Mouse (Mus musculus) ZHBTc4 (cell line): ENCODE results near the gene Actr2.

Source experiments
- DNase-seq: peaks from one replicate; pipeline ENCODE4 v3.0.0-alpha.2; 2011; ENCODE audit warnings: low read depth, low spot score

Gene Actr2

DNA sequence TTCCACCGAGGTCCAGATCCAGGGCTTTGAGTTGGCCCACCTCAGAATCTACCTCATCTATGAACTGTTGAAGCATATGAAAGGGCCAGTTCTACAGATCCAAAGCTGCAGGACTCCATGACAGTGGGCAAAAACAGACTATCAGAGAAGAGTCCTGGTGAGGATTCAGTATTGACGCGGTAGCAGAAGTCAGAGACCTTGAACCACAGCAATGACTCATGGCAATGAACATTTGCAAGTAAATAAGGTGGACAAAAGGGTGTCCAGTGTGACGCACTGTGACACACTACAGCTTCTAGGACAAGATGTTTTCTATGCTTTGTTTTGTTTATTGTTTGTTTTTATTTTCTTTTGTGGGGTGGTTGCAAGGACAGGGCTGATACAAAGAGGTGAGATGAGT is 4.0 kb upstream of the Actr2 start:
- no peak for DNase-seq

DNA sequence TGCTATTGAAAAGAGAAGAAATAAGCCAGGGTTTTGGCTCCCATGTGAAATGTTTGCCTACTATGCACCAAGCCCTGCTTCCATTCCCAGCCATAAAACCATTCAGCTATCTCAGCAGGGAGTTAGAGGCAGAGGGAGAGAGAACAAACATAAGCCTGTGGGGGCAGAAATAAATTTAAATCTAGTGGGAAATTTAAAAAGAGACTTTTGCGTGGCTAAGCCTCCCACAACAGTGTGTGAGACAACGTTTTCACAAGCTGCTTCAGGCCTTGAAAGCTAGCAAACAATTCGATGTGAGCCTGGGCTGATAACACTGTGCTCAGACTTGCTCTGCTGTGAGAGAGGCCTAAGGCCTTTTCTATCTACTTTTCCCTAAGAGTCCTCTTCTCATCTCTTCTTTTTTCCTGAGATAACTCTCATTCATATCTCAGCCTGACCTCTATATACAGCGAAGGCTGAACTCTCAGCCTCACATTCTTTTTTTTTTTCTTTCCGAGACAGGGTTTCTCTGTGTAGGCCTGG is 3.4 kb upstream of the Actr2 start:
- DNase-seq = no peak

DNA sequence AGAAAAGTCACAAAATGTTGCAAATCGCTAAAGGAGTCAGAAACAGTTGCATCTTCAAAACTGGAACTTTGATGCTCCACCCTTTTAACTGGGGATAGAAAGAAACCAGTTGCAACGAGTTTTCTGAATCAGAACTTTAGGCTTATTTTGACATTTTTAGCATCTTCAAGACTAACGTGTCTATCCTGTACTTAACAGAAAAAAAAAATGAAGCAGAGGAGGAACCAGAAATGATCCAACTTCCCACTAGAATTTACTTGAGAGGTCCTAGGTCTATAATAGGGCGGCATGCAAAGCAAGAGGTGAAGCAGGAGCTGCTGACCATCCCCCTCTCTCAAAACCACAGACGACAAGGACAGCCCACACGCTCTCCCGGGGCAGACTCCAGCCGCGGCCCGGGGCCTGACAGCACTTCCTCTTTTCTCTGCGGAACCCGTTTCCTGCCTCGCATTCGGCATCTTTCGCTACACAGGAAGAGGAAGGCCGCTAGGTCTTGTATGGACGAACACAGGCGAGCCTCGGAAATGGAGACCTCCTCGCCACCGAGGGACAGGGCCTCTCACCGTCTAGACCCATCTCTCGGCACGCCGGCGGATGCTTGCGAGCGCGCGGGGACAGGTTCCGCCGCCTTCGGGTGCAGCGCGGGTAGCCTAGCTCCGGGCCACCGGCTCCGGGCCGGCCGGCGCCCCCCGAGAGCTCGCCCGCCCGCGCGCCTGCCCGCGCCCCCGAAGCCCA is 540 bp downstream of the Actr2 start:
- DNase-seq = peak; percentile 93

DNA sequence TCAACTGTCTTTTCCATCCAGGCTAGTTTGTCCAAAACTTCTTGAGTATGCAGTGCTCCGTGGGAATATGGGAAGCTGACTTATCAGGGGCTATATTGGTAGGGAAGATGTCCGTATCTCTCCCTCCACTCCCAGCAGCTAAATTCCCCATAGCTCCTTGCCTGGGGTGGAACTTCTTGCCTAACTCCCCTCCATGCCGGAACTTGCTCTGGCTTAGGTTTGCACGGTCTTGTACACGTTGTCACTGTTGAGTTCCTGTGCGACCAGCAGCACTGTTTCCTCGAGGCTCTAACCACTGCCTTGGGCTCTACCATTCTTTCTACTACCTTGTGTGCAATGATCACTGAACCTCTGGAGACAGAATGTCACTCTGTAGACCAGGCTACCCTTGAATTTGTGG is 4.6 kb downstream of the Actr2 start:
- DNase-seq = no peak

DNA sequence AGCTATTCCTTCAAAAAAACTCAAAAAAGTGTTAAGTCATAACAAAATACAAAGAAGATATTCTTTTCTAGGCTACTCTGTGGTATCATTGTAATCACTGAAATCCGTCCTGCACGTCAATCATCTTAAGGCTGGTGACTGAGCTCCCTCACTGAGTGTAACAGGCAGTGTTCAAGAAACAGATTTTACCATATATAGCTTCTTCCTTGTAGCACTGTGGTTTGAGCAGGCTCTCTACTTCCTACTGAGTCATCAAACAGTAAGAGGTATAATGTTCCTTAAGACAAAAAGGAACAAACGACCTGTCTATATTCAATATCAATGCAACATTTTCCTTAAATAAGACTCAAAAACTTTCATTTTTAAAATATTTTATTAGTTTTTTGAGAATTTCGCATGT is 5.0 kb downstream of the Actr2 start:
- DNase-seq = no peak

DNA sequence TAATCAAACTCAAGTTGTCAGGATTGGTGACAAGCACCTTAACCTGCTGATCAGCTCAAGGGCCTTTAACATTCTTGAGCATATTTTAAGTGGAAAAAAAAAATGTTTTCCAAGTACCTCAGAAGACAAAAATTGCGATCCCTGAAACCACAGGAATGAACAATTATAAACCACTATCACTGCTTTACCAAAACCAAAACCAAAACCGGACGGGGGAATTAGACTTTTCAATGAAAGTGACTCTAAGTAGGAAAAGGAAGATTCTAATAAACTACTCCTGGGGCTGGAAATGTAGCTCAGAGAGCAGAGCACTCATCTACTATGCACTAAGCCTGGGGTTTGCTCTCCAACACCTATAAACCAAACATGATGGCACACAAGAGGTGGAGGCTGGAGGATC is 5.8 kb downstream of the Actr2 start:
- DNase-seq = no peak

DNA sequence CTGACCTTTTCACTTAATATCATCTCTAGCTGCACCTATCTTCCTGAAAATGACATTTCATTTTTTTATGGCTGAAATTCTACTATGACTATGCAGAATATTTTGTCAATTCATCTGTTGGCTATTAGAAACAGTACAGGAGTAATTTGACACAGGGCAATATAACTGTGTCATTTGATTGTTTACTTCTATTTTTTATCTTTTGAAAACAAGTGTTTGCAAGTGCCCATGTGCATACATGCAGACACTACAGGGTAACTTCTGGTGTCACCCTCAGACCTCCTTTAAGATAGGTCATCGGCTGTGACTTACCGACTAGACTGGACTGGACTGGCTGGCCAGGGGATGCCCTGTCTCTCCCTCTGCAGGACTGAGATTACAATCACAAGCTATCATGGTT is 8.8 kb downstream of the Actr2 start:
- DNase-seq = no peak

DNA sequence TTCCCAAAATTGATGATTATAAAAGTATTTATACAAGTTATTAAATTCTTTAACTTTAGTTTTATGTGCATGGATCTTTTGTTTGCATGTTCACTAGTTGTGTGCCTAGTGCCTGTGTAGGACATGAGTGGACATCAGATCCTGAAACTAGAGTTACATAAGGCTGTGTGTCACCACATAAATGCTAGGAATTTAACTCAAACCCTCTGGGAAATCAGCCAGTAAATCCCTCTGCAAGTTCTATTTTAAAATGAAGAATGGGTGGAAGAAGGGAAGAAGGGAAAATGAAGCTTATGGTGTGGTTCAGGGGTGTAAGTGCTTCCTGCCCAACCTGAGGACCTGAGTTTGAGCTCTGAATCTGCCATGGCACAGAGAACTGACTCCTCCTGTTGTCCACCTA is 26.4 kb downstream of the Actr2 start:
- no peak for DNase-seq

DNA sequence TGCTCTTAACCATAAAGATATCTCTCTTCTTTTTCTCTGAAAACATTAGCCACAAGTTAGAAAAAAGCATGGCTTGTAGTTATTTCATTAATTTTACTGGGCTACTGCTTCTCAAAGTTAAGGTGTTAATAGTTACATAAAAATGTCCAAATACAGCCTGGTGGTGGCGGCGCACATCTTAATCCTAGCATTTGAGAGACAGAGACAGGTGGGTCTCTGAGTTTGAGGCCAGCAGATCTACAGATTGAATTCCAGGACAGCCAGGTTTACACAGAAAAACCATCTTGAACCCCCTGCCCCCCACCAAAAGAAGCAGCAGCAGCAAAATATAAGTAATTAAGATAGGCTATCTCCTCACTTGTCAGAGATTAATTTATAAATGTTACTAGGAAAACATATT is 27.1 kb downstream of the Actr2 start:
- DNase-seq = no peak

DNA sequence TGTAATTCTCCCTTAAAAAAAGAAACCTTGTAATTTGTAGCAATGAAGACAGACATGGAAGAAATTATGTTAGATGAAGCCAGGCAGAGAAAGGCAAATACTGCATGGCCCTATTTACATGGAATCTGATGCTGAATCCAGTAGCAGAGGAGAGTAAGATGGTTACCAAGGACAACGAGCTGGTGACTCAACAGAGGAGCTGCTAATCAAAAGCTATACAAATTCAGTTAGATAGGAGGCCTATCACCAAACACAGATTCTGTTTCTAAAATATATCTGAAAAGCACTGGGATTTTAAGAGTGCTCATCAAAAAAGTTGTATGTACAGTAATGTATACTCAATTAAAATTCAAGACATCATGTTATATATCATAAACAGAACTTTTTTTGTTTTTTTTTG is 37.3 kb downstream of the Actr2 start:
- no peak for DNase-seq

DNA sequence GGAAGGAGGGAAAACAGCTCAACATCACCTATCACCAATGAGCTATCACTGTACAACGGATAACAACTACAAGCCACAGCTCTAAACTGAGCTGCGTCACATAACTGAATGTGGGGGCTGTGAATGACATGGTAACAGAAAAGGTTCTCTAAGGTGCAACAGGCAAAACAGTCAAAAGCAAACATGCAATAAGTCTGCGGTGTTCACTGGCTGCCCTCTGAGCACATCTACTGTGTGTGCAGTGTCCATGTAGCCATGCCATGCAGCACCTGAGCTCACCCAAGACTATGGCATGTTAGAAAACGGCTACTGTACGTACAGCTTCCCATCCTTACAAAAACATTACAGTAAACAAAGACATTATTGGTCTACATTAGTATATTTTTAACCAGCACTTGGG is 39.9 kb downstream of the Actr2 start:
- no peak for DNase-seq

DNA sequence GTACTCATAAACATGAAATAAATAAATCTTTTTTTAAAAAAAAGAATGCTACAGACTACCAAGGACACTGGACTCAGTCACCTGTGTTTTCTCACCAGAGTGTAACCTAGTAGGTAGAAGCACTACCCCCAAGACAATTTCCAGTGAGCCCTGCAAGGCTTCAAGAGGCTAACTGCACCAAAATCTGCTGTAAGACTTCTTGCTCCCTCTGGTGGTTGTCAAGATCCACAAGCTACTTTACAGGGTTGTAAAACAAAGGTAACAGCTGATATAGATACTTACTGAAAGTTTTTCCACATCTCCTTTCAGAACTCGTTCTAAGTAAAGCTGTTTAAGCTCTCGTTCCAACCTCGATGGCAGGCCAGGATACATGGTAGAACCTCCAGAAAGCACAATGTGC is 40.5 kb downstream of the Actr2 start:
- DNase-seq = peak; percentile 63

DNA sequence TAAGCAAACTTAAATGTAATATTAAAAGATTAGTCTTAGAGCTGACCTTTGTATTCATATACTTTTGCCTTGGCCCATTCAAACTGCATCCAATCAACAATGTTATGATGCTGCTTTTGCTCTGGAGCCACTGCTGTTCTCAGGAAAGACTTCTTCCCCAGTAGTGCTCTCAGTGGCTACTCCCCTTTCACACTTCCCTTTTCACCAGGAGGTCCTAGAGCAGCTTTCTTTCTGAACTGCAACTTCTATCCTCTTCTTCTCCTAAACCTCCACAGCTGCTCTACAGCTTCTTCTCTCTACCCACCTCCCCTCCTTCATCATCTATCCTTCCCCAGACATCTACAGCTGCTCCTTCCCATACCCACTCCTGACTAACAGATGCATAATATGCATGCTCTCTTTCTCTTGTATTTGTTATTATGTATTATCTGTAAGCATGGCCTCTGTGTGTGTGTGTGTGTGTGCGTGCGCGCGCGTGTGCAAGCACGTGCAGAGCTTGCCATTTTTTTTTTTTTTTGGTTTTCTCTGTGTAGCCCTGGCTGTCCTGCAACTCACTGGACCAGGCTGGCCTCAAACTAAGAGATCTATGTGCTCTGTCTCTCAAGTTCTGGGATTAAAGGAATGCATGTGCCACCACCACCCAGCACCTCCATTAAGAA is 44.2 kb downstream of the Actr2 start:
- DNase-seq = no peak

DNA sequence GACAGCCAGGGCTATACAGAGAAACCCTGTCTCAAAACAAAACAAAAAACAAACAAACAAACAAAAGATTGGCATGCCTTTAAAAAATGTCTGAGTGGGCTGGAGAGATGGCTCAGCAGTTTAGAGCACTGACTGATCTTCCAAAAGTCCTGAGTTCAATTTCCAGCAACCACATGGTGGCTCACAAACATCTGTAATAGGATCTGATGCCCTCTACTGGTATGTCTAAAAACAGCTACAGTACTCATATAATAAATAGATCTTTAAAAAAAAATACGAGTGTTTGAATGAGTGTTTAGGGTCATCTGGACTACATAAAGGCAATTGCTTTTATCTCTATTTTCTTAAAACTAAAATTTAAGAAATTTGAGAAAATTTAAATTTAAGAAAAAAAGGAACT is 45.2 kb downstream of the Actr2 start:
- DNase-seq = peak; percentile 34

DNA sequence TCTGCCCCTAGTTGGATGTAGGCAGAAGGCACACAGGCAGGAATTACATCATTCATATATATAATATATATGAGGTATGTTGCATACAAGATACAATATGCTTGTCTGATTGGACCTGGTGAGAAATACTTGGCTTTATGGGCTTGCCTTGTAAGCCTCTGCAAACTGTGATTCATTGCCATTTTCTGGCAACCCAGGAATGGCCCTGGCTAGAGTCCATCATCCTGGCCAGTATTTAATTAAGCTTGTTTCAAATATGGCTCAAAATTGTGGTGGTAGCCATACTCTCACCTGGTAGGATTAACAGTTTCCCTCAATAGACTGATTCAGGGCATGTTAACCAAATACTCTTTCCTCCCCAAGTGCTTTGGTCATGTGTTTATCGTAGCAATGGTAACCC is 46.6 kb downstream of the Actr2 start:
- no peak for DNase-seq

DNA sequence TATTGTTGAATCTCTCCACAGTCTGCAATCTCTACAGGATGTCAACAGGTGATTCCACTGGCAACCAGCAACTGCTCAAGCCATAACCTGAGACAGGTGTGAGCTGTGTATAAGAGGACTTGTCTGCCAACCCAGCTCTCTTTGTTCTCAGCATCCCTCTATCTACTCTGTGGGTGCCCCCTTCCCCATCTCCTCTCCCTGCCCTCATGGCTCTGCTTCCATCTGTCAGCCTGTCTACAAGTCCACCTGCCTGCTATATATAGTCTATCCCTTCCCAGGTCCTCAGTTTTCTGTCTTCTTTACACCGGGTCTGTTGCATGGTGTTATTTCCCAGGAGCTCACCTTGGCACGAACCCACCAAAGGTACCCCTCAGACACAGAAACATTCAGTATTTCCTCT is 47.8 kb downstream of the Actr2 start:
- no peak for DNase-seq

DNA sequence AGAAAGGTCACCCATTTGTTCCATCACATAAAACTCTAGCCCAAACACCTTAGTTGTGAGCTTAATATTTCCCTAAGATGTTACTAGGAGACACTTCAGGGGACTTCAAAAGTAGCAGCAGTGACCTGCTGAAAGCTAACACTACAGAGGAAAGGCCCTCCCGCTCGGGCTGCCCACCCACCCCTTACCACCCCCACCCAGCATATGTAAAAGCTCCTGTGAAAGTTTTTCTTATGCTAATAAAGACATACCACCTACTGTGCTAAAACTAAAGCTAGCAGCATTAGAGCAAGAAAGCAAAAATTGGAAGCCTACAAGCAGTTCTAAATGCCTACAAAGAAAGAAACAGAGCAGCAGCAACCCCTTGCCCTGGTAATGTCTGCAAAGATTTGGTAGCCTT is 48.6 kb downstream of the Actr2 start:
- DNase-seq = peak; percentile 52

DNA sequence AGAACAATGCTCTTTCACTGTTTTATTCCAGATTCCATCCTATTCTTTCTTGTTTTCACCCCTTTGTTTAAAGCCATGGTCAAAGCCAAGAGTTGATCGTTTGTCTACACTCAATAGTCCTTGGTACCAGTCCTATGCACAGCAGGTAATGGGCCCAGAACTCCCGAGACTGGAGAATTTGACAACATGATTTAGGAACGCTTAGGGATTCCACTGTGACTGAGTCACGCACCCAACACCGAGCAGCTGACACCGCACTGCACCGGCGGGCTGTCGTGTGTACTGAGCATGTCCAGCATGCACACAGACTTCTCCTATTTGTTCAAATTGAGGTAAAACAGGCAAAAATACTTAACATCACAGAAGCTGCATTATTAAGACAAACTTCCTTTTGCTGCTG is 49.9 kb downstream of the Actr2 start:
- peak; percentile 22 for DNase-seq

DNA sequence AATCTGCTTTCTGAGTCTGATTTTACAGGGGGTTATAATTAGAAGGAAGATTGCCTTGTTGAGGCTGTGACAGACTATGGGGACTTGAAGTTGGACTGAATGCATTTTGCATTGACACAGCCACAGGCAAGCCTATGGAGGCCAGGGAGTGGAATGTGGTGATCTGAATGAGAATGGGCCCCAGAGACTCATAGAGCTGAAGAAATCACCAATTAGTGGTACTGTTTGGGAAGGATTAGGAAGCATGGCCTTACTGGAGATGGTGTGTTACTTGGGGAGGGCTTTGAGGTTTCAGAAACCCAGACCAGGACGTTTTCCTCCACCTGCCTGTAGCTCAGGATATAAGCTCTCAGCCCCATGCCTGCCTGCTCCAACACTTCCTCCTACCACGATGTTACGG is 53.0 kb downstream of the Actr2 start:
- DNase-seq = peak; percentile 75

DNA sequence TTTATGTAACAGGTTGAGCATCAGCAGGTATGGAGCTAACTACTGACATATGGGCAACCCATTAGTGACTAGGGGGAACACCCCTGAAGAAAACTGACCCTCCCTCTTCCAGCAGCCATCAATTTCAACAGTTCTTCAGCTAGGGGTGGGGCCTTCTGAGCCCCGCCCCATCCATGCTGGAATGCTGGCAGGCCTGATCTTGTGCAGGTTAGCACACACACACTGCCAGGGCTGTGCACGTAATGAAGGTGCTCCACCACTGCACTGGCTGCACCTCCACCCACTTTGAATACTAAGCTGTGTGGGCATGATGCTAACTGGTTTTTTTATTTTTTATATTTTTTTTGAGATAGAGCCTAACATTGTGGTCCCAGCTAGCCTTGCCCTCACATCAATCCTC is 55.3 kb downstream of the Actr2 start:
- peak; percentile 39 for DNase-seq

DNA sequence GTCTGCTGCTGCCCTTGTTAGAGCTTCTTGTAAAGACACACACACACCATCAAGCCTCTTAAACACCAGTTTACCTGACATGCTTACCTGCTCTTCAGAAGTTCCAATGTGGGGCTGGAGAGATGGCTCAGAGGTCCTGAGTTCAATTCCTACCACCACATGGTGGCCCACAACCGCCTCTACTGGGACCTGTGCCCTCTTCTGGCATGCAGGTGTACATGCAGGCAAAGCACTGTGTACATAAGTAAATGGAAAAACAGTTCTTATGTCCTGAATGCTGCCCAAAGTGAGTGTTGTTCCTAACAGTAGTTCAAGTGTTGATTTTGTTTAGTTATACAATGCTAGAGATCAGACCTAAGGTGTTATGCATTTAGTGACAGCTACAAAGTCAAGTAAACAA is 56.5 kb downstream of the Actr2 start:
- DNase-seq = no peak

DNA sequence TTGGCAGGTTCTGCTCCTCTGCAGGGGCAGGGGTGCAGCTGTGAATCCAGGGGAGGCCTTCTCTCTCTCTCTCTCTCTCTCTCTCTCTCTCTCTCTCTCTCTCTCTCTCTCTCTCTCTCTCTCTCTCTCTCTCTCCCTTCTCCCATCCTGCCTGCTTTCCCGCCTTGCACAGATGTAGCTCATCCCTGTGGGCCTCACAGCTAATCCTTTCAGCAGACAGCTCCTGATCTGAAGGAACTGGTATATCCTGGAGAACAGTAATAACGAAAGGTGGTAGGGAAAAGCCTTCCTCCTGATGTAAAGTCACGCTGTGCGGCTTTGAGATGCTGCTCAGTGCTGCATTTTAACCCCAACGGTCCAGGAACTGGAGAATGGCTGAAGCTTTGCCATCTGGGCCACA is 58.1 kb downstream of the Actr2 start:
- DNase-seq = no peak

DNA sequence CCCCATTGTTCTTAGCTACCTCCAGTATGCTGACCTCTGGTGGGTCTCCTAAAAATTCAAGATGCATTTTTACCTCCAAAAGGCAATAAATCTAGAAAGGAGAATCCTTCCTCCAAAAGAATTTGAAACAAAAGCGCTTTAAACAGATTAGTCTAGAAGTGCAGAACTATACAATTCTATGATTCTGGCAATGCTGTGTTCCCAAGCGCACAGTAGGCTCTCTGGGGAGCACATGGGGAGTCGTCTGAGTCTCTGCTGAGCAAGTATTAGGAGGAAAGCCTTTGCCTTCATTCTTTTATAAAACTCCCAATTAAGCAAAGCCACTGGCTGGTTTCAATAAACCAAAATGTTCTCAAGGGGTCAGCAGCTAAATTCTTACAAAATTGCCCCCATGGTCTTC is 58.8 kb downstream of the Actr2 start:
- no peak for DNase-seq
